Mouse (Mus musculus) brain, embryonic 18.5 days (tissue): ENCODE results near the gene Pmel.
A peak's percentile ranks its signal among the peaks of the same experiment; 100 is the strongest.
"Not testable (repeated sequence)": the region's sequence is repeated elsewhere in the genome, so short reads cannot be mapped to it uniquely, and the experiment has no call there.

Source experiments
- DNase-seq: peaks from one replicate; pipeline ENCODE4 v3.0.0-alpha.2; 2012; ENCODE audit warnings: low read depth, low spot score

Pmel gene

DNA sequence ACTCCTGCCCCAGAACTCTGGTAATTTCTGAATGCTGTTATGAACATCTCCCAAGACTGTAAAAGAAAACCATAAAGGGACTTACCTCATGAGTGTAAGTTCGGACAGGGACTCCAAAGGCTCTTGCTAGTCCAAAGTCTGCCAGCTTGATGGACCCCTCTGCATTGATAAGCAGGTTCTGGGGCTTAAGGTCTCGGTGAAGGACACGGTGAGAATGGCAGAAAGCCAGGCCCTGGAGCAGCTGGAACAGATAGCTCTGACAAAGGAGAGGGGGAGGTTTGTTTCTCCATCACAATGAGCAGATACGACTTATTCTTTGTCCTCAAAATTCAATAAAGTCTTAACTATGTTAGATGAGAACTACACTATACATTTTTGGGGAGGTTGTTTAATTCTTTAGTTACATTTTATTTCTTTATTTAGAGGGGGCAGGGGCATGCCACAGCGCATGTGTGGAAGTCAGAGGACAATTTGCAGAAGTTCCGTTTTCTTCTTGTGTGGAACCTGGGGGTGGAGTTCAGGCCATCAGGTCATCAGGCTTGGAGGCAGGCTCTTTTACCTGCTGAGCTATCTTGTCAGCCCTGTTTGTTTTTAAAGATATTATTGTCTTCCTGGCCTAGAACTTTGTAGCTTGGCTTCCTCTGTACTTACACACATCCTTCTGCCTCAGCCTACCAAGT is 1.5 kb upstream of the Pmel start:
- no peak for DNase-seq

DNA sequence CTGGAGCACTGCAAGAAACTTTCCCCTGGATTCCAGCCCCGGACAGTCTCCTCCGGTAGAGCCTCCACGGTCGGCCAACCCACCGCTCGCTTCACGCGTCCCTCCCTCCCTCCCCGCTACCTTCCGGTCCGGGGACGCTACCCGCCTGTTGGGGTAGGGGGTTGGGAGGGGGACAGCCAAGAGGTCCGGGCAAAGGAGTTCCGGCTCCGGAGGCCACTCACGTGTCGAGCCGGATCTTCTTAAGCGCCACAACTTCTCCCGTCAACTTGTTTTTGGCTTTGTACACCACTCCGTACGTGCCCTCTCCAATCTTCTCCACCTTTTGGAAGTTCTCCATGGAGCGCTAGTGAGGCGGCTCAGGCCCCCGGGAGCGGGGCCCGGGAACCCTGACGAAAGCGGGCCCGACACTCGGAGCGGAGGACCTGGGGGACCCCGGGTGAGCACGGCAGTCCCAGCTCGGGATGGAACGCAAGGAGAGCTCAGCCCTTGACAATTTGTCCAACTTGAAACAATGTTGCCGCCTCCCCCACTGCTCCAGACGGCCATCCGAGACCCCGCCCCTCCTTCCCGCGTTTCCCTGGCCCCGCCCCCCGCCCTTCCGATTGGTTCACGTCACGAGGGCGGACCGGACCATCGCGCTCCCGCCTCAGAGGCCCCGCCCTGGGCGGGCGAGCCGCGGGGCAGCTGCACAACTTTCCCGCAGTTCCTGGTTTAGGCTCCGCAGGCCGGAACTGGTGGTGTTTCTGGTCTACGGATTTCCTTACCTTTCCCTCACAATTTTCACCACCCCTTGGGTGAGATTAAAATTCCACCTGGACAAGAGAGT is 709 bp downstream of the Pmel start, which contains the start of gene Cdk2:
Cdk2 (minus strand) TSS at position 541 of the 826 bp plus-strand sequence.
- peak; percentile 71 for DNase-seq

DNA sequence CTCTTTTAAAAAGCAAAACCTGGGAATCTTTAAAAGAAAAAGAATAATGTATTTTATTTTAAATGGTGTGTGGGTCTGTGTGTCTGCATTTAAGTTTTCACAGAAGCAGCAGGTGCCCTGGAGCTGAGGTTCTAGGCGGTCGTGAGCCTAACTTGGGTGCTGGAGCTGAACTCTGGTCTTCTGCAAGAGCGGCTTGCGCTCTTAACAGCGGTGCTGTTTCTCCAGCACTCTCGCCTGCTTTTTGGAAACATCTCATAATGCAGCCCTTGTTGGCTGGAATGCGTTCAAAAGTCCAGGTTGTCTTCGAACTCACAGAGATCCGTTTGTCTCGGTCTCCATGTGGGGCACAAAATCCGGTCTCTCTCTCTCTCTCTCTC is 1.3 kb downstream of the Pmel start:
- no peak for DNase-seq

DNA sequence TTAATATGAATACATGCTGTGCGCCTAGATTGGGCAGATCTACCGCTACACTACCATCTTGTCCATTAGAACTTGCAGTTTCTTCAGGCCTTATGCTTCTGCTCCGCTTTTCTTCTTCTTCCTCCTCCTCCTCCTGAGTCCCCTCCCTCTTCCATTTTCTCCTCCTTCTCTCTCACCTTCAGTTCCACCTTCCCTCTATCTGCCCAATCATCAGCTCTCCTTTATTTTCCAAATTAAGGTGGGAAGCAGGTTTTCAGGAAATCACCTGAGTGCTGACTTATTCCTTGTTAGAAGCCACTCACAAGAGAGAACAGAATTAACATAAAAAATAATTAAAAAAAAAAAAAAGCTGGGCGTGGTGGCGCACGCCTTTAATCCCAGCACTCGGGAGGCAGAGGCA is 7.3 kb downstream of the Pmel start:
- not testable (repeated sequence) for DNase-seq

DNA sequence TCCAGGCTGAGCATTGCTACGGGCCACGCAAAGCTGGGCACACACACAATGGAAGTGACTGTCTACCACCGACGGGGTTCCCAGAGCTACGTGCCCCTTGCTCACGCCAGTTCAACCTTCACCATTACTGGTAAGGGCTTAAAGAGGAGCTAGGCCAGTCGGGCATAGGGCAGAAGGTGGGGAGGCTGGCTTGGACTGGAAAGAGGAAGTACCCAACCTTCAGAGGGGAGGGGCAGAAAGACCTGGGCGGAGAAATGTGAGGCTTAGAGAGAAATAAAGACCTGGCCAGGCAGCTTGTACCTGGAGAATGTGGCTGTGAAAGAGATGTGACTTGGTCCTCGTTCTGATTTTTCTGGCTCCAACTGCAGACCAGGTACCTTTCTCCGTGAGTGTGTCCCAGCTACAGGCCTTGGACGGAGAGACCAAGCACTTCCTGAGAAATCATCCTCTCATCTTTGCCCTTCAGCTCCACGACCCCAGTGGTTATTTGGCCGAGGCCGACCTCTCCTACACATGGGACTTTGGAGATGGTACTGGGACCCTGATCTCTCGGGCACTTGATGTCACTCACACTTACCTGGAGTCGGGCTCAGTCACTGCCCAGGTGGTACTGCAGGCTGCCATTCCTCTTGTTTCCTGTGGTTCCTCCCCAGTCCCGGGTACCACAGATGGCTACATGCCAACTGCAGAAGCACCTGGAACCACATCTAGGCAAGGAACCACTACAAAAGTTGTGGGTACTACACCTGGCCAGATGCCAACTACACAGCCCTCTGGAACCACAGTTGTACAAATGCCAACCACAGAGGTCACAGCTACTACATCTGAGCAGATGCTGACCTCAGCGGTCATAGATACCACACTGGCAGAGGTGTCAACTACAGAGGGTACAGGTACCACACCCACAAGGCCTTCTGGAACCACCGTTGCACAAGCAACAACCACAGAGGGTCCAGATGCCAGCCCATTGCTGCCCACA is 11.9 kb downstream of the Pmel start:
- DNase-seq: no peak

DNA sequence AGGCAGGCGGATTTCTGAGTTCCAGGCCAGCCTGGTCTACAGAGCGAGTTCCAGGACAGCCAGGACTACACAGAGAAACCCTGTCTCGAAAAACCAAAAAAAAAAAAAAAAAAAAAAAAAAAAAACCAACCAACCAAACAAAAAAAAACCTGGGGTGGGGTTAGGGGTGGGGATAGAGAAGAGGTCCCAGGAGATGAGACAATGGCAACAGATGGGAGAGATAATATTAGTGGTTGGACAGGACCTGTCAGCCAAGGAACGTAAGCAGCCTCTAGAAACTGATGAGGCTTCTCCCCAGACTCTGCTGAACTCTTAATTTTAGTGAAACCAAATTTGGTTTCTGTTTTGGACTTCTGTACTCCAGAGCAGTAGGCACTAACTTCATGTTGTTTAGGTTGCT is 21.5 kb downstream of the Pmel start:
- DNase-seq: not testable (repeated sequence)

DNA sequence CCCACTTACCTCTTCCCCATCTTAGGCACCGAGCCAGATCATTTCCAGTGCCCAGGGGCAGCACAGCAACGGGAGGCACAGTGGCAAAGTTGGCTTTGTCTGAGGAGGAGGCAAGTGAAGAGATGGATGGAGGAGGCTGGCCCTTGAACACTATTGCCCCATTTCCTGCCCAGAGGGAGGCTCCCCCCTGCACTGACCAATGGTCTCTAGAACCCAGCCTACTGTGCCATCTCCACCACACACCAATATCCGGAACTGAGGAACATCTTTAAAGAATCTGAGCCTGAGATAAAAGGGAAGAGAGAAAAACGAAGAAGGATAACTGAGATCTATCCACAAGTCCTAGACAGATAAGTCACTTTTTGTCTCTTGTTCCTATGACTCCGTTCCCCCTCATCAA is 24.1 kb downstream of the Pmel start:
- no peak for DNase-seq

DNA sequence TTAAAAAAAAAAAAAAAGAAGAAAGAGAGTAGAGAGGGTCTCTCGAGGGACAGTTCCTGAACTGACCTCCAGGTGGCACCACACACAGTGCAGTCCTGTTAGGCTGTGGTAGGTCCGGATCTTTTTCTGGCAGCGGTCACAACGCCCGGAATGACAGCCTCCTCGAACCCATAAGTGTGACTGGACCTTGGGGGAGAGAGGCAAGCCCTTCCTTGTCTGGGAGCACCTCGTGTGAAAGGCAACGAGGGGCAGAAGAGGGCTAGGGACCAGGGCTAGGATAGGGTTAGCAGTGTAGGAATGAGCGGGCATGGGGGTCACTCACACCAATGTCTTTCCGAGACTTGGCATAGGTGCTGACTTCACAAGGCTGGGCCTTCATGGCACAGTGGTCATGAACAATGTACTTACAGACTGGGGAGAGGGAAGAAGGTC is 27.0 kb downstream of the Pmel start:
- DNase-seq: no peak

DNA sequence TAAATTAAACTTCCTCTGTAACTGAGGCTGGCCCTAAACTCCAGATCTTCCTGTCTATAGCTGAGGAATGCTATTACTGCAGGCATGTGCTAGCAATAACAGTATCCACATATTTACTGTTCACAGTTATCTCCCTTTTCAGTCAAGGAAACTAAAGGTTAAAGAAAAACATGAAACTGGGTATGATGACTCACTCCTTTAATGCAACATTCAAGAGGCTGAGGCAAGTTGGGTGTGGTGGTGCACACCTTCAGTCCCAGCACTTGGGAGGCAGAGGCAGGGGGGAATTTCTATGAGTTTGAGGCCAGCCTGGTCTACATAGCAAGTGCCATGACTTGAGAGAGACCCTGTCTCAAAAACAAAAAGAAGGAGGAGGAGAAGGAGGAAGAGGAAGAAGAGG is 28.0 kb downstream of the Pmel start:
- no peak for DNase-seq

DNA sequence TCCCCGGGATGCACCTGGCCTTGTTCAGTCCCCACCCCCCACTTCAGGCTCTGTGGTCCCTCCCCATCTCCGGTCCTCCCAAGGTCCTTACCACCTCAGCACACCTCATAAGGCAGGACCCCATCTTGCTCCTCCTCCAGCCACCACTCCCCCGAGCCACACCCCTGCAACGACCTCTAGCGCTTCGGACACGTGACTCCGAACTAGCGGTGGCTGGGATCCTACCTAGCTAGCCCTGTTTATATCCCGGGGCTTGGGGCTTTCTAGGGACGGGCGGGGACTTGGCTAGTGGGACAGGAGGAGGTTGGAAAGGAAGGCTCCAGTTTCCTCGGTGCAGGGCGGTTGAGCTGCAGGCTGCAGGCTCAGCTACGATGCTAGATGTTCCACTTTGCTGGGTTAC is 33.4 kb downstream of the Pmel start:
- no peak for DNase-seq

DNA sequence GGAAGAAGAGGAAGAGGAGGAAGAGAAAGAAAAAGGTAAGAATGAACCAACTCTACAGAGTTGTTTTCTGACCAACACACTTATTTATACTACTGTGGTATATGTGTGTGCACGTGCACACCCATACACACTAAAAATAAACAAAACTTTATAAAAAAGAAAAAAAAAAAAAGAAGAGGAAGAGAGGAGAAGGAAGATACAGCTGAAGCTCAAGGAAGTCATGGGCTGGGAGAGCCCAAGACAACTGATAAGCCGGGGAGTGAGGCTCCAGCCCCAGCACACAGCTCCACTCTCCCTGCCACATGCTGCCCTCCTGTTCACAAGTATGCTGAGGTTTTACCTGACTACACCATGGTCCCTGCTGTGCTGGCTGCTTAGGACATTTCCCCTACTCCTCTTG is 36.3 kb downstream of the Pmel start:
- DNase-seq: no peak

DNA sequence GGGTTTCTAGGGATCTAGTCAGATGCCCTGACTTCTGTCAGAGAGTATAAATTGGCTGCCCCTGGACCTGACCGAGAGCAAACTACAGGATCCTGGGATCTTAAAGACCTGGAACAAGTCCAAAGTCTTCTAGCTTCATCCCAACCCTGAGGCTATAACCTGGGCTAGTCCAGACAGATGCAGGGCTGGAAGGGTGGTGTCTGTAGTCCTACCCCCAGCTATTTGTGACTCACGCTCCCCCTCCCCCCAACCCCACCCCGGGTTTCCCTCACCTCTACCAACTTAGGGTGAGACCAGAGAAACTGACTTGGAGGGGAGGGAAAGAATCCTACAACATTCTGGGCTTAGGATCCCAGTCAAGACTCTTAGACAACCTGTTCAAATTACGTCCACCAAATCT is 38.6 kb downstream of the Pmel start:
- DNase-seq: no peak

DNA sequence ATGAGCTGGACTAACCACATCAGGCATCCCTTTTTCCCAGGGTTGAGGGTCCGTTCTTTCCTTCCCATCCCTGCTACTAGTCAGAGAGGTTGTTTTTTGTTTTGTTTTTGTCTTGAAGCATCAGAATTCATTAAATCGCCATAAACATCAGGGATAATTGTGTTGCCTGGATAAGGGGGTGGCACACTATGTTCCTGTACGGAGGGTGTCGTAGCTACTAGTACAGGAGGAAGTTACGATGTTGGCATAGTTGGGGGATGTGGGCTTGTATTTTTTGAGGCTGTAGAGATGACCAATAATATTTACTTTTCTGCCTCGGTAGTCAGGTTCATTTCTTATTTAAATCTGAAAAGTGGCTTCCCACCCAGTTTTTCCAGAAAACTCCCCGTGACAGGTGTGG is 39.2 kb downstream of the Pmel start:
- no peak for DNase-seq

DNA sequence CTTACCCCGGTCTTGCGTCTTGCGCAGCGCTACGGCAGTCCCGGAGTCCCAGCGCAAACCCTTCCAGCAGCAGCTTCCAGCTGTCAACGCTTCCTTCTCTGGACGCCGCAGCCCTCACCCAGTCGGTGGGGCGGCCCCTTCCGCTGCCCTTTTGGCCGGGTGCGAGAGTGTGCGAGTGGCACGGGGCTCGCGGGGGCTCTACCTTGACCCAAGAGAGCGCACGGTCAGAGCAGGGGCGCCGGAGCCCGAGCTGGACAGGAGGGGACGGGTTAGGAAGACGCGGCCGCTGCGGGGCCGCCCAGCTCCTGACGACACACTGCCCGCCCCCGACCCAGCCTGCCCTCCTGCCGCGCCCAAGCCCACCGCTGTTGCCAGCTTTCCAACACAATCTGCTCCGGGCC is 39.8 kb downstream of the Pmel start:
- DNase-seq: no peak

DNA sequence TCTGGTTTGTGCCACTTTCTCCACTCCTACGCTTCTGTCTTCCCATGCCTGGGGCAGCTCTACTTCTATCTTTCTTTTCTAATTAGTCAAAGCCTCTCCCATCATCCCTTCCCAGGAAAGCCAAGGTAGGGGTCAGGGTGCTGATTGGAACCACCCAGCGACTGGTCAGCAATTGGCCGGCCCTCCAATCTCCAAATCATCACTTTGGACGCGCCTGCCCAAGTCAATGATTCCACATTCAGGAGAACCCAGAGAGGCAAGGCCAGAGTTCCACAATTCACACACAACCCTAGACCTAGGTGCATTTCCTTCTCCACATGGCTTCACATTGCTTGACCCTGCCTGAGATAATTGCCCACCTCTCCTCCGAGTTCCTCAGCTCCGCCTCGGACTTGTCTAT is 40.2 kb downstream of the Pmel start:
- no peak for DNase-seq

DNA sequence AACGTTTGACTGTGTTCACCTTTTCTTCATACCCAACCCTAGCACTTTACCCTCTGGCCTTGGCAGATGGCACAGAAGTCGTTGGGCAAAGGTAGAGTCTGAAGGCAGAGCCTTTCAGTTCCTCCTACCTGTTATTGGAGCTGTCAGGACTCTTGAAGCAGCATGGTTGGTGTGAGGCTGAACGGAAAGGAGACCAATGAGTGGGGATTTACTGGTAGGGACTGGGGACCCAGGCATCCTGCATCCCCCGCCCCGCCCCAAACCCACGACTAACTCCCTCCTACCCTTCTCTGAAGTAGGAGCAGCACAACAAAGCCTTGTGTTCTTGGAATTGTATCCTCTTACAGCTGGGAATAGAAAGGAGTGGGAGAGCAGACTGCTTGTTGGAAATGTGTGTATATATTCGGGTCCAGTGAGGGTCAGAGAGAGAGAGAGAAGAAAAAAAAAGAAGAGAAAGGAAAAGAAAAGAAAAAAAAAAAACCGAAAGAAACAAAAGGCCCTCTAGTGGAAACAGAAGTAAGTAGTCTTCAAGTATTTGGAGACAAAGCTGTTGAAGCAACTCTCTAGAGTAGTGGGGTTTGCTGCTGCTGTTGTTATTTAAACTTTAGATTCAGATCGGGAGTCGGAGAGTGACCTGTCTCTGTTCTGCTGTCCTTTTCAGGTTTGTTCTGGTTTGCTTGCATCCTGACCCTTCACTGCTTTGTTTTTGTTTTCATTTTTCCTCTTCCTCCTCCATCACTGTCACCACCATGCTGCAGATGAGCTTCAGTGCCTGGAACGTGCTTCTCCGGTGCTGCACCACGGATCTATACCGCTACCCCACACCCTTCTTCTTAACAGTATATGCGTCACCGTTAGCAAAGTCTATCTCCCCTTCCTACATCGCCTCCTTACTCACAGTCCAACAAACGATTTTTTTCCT is 40.9 kb downstream of the Pmel start, which contains the start of gene Dgka:
Dgka (minus strand) TSS at position 176 of the 922 bp plus-strand sequence.
- DNase-seq: no peak

DNA sequence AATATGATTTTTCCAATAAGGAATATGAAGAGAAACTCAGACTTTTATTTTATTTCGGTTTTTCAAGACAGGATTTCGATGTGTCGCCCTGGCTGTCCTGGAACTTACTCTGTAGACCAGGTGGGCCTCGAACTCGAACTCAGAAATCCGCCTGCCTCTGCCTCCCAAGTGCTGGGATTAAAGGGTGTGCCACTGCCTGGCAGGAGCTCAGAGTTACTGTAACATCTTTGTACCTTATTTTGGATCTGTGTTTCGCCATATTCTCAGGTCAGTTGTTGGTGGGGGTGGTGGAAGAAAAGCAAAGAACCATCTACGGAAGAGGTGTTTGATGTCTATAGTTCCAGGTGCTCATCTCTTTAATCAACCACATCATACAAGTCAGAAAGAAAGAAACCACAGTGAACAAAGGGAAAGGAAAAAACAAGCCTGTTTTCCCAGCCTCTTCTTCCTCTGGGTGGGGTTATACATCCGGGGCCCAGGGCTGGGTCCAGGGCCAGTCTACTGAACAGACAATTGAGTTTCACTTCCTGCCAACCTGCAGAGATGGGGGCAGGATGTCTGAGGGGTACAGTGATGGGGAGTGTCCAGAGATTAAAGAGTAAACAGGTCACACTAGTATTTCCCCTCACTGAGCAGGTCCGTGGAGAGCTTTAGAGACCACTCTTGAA is 42.1 kb downstream of the Pmel start:
- no peak for DNase-seq

DNA sequence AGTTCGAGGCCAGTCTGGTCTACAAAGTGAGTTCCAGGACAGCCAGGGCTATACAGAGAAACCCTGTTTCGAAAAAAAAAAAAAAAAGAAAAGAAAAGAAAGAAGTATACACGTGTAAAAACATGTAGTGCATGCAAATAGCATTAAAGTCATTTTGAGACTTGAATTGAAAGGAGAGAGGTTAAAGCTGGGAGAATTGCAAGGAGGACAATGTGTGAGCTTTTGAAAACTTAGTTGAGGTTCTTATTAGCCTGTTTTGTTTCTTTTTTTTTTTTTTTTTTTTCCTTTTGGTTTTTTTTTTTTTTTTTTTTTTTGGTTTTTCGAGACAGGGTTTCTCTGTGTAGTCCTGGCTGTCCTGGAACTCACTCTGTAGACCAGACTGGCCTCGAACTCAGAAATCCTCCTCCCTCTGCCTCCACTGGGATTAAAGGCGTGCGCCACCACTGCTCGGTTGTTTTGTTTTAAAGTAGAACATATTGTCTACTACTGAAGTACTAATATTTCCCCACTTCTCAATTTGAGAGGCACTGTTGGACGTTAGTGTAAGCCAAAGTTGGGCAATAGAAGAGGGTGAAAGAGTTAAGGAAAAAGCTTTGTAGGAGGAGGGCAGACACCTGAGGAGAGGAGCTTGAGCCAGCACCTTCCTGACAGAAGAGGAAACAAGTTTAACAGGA is 43.1 kb downstream of the Pmel start:
- DNase-seq: no peak

DNA sequence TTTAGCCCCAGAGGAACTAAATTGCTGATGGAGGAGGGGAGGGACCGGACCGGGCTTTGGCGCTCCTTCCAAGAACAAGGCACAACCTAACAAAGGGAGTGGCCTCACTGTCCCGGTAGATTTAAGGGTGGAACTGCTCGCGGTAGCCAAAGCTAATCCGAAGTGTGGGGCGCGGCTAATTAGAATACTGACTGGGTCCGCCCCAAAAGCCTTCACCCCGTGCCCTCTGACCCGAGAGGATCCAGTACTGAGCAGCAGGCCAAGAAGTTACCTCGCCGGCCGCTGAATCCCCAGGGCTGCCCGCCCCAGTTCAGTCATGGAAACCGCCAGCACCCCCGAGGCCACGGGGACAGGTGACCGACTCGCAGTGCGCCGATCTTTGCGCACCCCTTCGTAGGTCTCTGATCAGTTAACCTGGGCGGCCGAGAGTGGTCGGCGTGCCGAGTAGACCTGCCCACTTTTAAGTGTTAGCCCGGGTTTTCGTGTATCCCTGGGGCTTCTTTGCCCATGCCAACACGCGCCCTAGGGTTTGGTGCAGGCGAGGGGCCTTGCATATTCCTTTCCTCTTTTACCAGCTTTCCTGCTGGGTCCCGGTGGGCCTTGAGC is 43.8 kb downstream of the Pmel start, which contains the start of gene Pym1:
Pym1 (plus strand) TSS at position 244 of the 606 bp plus-strand sequence.
- DNase-seq: no peak
